Mouse (Mus musculus) adipocyte (in vitro differentiated cells): Measurements from ENCODE around the gene Zfp988.
"Not testable (repeated sequence)": the region's sequence is repeated elsewhere in the genome, so short reads cannot be mapped to it uniquely, and the experiment has no call there.

Source experiments
- DNase-seq: peaks from one replicate; pipeline ENCODE4 v3.0.0-alpha.2; 2016; ENCODE audit warnings: low spot score

Gene Zfp988

GRCm38 (mm10) chr4:147305436-147305835 lies at the start of gene Zfp988:
Gene Zfp988 (plus strand): TSS chr4:147305674.
- not testable (repeated sequence) for DNase-seq

GRCm38 (mm10) chr4:147262708-147263107 lies 42.8 kb upstream of the Zfp988 start:
- DNase-seq = not testable (repeated sequence)

GRCm38 (mm10) chr4:147267302-147267701 lies 38.2 kb upstream of the Zfp988 start:
- DNase-seq = not testable (repeated sequence)

GRCm38 (mm10) chr4:147268735-147269134 lies 36.7 kb upstream of the Zfp988 start:
- not testable (repeated sequence) for DNase-seq

- not testable (repeated sequence) for DNase-seq
Observed at GRCm38 (mm10) chr4:147270026-147270425, 35.4 kb upstream of the Zfp988 start.

- not testable (repeated sequence) for DNase-seq
Observed at GRCm38 (mm10) chr4:147271601-147272000, 33.9 kb upstream of the Zfp988 start.

- not testable (repeated sequence) for DNase-seq
Observed at GRCm38 (mm10) chr4:147275021-147275772, 30.3 kb upstream of the Zfp988 start.

GRCm38 (mm10) chr4:147275773-147276140 lies 29.7 kb upstream of the Zfp988 start:
- DNase-seq = not testable (repeated sequence)

- not testable (repeated sequence) for DNase-seq
Observed at GRCm38 (mm10) chr4:147280406-147280805, 25.1 kb upstream of the Zfp988 start.

GRCm38 (mm10) chr4:147298585-147298984 lies 6.9 kb upstream of the Zfp988 start:
- not testable (repeated sequence) for DNase-seq

GRCm38 (mm10) chr4:147302375-147302774 lies 3.1 kb upstream of the Zfp988 start:
- DNase-seq = not testable (repeated sequence)

GRCm38 (mm10) chr4:147335036-147335690 lies 29.7 kb downstream of the Zfp988 start:
- DNase-seq = not testable (repeated sequence)

GRCm38 (mm10) chr4:147335691-147336367 lies 30.4 kb downstream of the Zfp988 start:
- not testable (repeated sequence) for DNase-seq

GRCm38 (mm10) chr4:147336368-147337195 lies 31.1 kb downstream of the Zfp988 start:
- DNase-seq = not testable (repeated sequence)

- not testable (repeated sequence) for DNase-seq
Observed at GRCm38 (mm10) chr4:147337520-147337919, 32.0 kb downstream of the Zfp988 start.

- DNase-seq = no peak
Observed at GRCm38 (mm10) chr4:147338032-147338610, 32.6 kb downstream of the Zfp988 start.

- DNase-seq = not testable (repeated sequence)
Observed at GRCm38 (mm10) chr4:147338706-147339105, 33.2 kb downstream of the Zfp988 start.

- DNase-seq = not testable (repeated sequence)
Observed at GRCm38 (mm10) chr4:147339601-147340219, 34.2 kb downstream of the Zfp988 start.

GRCm38 (mm10) chr4:147340236-147340635 lies 34.8 kb downstream of the Zfp988 start:
- DNase-seq = not testable (repeated sequence)

- DNase-seq = not testable (repeated sequence)
Observed at GRCm38 (mm10) chr4:147340876-147341275, 35.4 kb downstream of the Zfp988 start.
